Mouse (Mus musculus) G1E (cell line): ENCODE results near the gene Klrg1.

Experiments
- CTCF ChIP-seq: IDR thresholded peaks from 2 replicates; pipeline ENCODE4 v1.5.1; 2012; ENCODE audit warnings: low read depth, low read length, inconsistent platforms, mixed read lengths
- POLR2AphosphoS5 ChIP-seq: IDR thresholded peaks from 2 replicates; pipeline ENCODE4 v1.6.1; 2012; ENCODE audit warnings: low read depth, low read length, inconsistent platforms; ENCODE audit not compliant: insufficient replicate concordance
- TAL1 ChIP-seq: conservative IDR thresholded peaks from 2 replicates; pipeline ENCODE4 v1.6.1; 2012; ENCODE audit warnings: low read depth, low read length, inconsistent platforms, mixed read lengths

- TF ChIP-seq TAL1 (no peak), CTCF (no peak), POLR2AphosphoS5 (no peak)
Observed at GRCm38 (mm10) chr6:122302661-122303060, 20.0 kb upstream of the Klrg1 start.
